Mouse (Mus musculus) forebrain, embryonic 15.5 days (tissue): ENCODE measurements around the gene H2afy. TPM values are rescaled to one million over a fixed set of nuclear protein-coding genes. Genes with fewer than 3 reads are reported as not detected.
"Not testable (repeated sequence)": the region's sequence is repeated elsewhere in the genome, so short reads cannot be mapped to it uniquely, and the experiment has no call there.

ENCODE experiments used
- ATAC-seq: fragments of 200-750 bp; cut with Nextera tagmentation; replicated peaks from 2 replicates; pipeline ENCODE4 v1.8.0; 2017; ENCODE audit warnings: mild to moderate bottlenecking, moderate TSS enrichment, moderate library complexity
- H3K27ac ChIP-seq: fragments of 300-500 bp; sonication (generic); replicated peaks from 2 replicates; pipeline ENCODE4 v1.5.1; 2015; ENCODE audit warnings: mild to moderate bottlenecking, inconsistent platforms
- H3K27me3 ChIP-seq: fragments of 300-500 bp; sonication (generic); 2 replicates; pipeline ENCODE4 v1.6.1; 2015; ENCODE audit warnings: inconsistent platforms
- H3K36me3 ChIP-seq: fragments of 300-500 bp; sonication (generic); 2 replicates; pipeline ENCODE4 v1.6.1; 2015; ENCODE audit warnings: mild to moderate bottlenecking, inconsistent platforms
- H3K4me1 ChIP-seq: fragments of 300-500 bp; sonication (generic); 2 replicates; pipeline ENCODE4 v1.6.1; 2015; ENCODE audit warnings: inconsistent platforms
- H3K4me2 ChIP-seq: fragments of 300-500 bp; sonication (generic); replicated peaks from 2 replicates; pipeline ENCODE4 v1.6.1; 2015; ENCODE audit warnings: mild to moderate bottlenecking, inconsistent platforms
- H3K4me3 ChIP-seq: fragments of 300-500 bp; sonication (generic); 2 replicates; pipeline ENCODE4 v1.5.1; 2015; ENCODE audit warnings: mild to moderate bottlenecking, inconsistent platforms
- H3K9ac ChIP-seq: fragments of 300-500 bp; sonication (generic); replicated peaks from 2 replicates; pipeline ENCODE4 v1.6.1; 2015; ENCODE audit warnings: mild to moderate bottlenecking, inconsistent platforms
- H3K9me3 ChIP-seq: fragments of 300-500 bp; sonication (generic); 2 replicates; pipeline ENCODE4 v1.6.1; 2016; ENCODE audit warnings: inconsistent platforms
- WGBS: fragments of 180-500 bp; shearing (Covaris S2); methylation state at CpG from one replicate; pipeline ENCODE4 v1.1.7; 2015; ENCODE audit warnings: mixed read lengths; 5-methylcytosine and 5-hydroxymethylcytosine counted together
- polyA plus RNA-seq: library from polyadenylated mRNA; unstranded; fragments of >200 nt; fragmentation: Nextera tagmentation; extraction: Ambion mirVana; gene quantifications from 2 replicates; pipeline ENCODE4 v1.2.1, GENCODE M21; 2015

H2afy gene
- polyA plus RNA-seq, 1 experiment from 2014 or later: 424 TPM

GRCm38 (mm10) chr13:56055720-56056119 is 80.4 kb downstream of the H2afy start:
- H3K36me3 ChIP-seq: no peaks in the 10 kb centered on the region
- 88% methylated on average over 5 of the region's 5 CpGs for WGBS
- ATAC-seq: no peak
- no peak overlapping the region for H3K4me2 ChIP-seq
- H3K4me1 ChIP-seq: peaks cover 16% of the 10 kb centered on the region
- no peak overlapping the region for H3K4me3 ChIP-seq
- H3K9me3 ChIP-seq: no peaks in the 10 kb centered on the region
- no peak overlapping the region for H3K27ac ChIP-seq
- H3K9ac ChIP-seq: no peak overlapping the region
- H3K27me3 ChIP-seq: no peaks in the 10 kb centered on the region

GRCm38 (mm10) chr13:56054089-56054488 is 82.1 kb downstream of the H2afy start:
- Histone ChIP-seq H3K9ac (no peak overlapping the region), H3K4me2 (no peak overlapping the region), H3K4me3 (no peak overlapping the region), H3K4me1 (peaks cover 18% of the 10 kb centered on the region), H3K27ac (no peak overlapping the region; the same call in 1 of the 2 replicates), H3K36me3 (no peaks in the 10 kb centered on the region), H3K9me3 (no peaks in the 10 kb centered on the region), H3K27me3 (no peaks in the 10 kb centered on the region)
- 50% methylated on average over 6 of the region's 6 CpGs for WGBS
- ATAC-seq: no peak

GRCm38 (mm10) chr13:56052781-56053180 is 83.4 kb downstream of the H2afy start:
- H3K27ac ChIP-seq: no peak overlapping the region
- peaks cover 15% of the 10 kb centered on the region for H3K4me1 ChIP-seq
- H3K4me2 ChIP-seq: no peak overlapping the region
- no peaks in the 10 kb centered on the region for H3K27me3 ChIP-seq
- H3K9ac ChIP-seq: no peak overlapping the region
- WGBS: 5% methylated on average over 10 of the region's 10 CpGs
- no peaks in the 10 kb centered on the region for H3K9me3 ChIP-seq
- no peaks in the 10 kb centered on the region for H3K36me3 ChIP-seq
- H3K4me3 ChIP-seq: no peak overlapping the region
- ATAC-seq: no peak

- Histone ChIP-seq H3K9me3 (no peaks in the 10 kb centered on the region), H3K36me3 (no peaks in the 10 kb centered on the region), H3K9ac (no peak overlapping the region), H3K4me2 (no peak overlapping the region), H3K4me1 (peaks cover 12% of the 10 kb centered on the region; the same call in 1 of the 2 replicates), H3K4me3 (no peak overlapping the region), H3K27me3 (no peaks in the 10 kb centered on the region), H3K27ac (no peak overlapping the region)
- no peak for ATAC-seq
- 34% methylated on average over 6 of the region's 6 CpGs for WGBS
Measured at GRCm38 (mm10) chr13:56050246-56050645, 85.9 kb downstream of the H2afy start.

GRCm38 (mm10) chr13:56042221-56042620 is 93.9 kb downstream of the H2afy start:
- no peaks in the 10 kb centered on the region for H3K36me3 ChIP-seq
- H3K9ac ChIP-seq: no peak overlapping the region
- H3K27ac ChIP-seq: no peak overlapping the region
- no peak overlapping the region for H3K4me3 ChIP-seq
- no peaks in the 10 kb centered on the region for H3K27me3 ChIP-seq
- H3K4me2 ChIP-seq: no peak overlapping the region
- no peak for ATAC-seq
- H3K4me1 ChIP-seq: no peaks in the 10 kb centered on the region
- H3K9me3 ChIP-seq: no peaks in the 10 kb centered on the region
- 90% methylated on average over 3 of the region's 3 CpGs for WGBS

GRCm38 (mm10) chr13:56040621-56041020 is 95.5 kb downstream of the H2afy start:
- Histone ChIP-seq H3K27ac (no peak overlapping the region), H3K4me3 (no peak overlapping the region), H3K4me2 (no peak overlapping the region), H3K9ac (no peak overlapping the region), H3K27me3 (no peaks in the 10 kb centered on the region), H3K9me3 (no peaks in the 10 kb centered on the region), H3K36me3 (no peaks in the 10 kb centered on the region), H3K4me1 (no peaks in the 10 kb centered on the region)
- 54% methylated on average over 3 of the region's 3 CpGs for WGBS
- no peak for ATAC-seq

GRCm38 (mm10) chr13:56039610-56040371 is 96.4 kb downstream of the H2afy start:
- ATAC-seq: no peak
- Histone ChIP-seq H3K36me3 (no peaks in the 10 kb centered on the region), H3K4me1 (no peaks in the 10 kb centered on the region), H3K27ac (no peak overlapping the region), H3K27me3 (no peaks in the 10 kb centered on the region), H3K4me2 (no peak overlapping the region), H3K4me3 (no peak overlapping the region), H3K9me3 (no peaks in the 10 kb centered on the region), H3K9ac (no peak overlapping the region)
- WGBS: 85% methylated on average over 10 of the region's 10 CpGs

- Histone ChIP-seq H3K9me3 (no peaks in the 10 kb centered on the region), H3K27me3 (no peaks in the 10 kb centered on the region), H3K4me1 (no peaks in the 10 kb centered on the region), H3K36me3 (no peaks in the 10 kb centered on the region), H3K4me2 (no peak overlapping the region), H3K4me3 (no peak overlapping the region), H3K27ac (no peak overlapping the region), H3K9ac (no peak overlapping the region)
- no peak for ATAC-seq
- whole genome bisulfite sequencing: 80% methylated on average over 4 of the region's 4 CpGs
Measured at GRCm38 (mm10) chr13:56029006-56029405, 107.2 kb downstream of the H2afy start.

GRCm38 (mm10) chr13:56027996-56028395 is 108.2 kb downstream of the H2afy start:
- not testable (repeated sequence) for H3K36me3 ChIP-seq, H3K4me1 ChIP-seq, ATAC-seq, H3K9me3 ChIP-seq, H3K9ac ChIP-seq, H3K27ac ChIP-seq, H3K27me3 ChIP-seq, H3K4me2 ChIP-seq, H3K4me3 ChIP-seq
- WGBS: 70% methylated on average over 5 of the region's 5 CpGs

GRCm38 (mm10) chr13:56026623-56027022 is 109.5 kb downstream of the H2afy start:
- Histone ChIP-seq H3K4me1 (no peaks in the 10 kb centered on the region), H3K4me2 (no peak overlapping the region), H3K36me3 (no peaks in the 10 kb centered on the region), H3K27me3 (no peaks in the 10 kb centered on the region), H3K27ac (no peak overlapping the region), H3K9ac (no peak overlapping the region), H3K4me3 (no peak overlapping the region), H3K9me3 (no peaks in the 10 kb centered on the region)
- ATAC-seq: no peak
- WGBS: 91% methylated on average over 5 of the region's 5 CpGs

- Histone ChIP-seq H3K9ac (no peak overlapping the region), H3K27me3 (no peaks in the 10 kb centered on the region), H3K4me1 (no peaks in the 10 kb centered on the region), H3K36me3 (no peaks in the 10 kb centered on the region), H3K27ac (no peak overlapping the region), H3K9me3 (no peaks in the 10 kb centered on the region), H3K4me3 (no peak overlapping the region), H3K4me2 (no peak overlapping the region)
- 87% methylated on average over 7 of the region's 7 CpGs for WGBS
- no peak for ATAC-seq
Measured at GRCm38 (mm10) chr13:56026026-56026425, 110.1 kb downstream of the H2afy start.

- H3K9me3 ChIP-seq: no peaks in the 10 kb centered on the region
- WGBS: 84% methylated on average over 14 of the region's 14 CpGs
Measured at GRCm38 (mm10) chr13:56025027-56025410, 111.1 kb downstream of the H2afy start.

More at GRCm38 (mm10) chr13:56025027-56025410, 111.1 kb downstream of the H2afy start:
- H3K4me1 ChIP-seq: no peaks in the 10 kb centered on the region
- no peak overlapping the region for H3K27ac ChIP-seq
- no peaks in the 10 kb centered on the region for H3K36me3 ChIP-seq
- H3K27me3 ChIP-seq: no peaks in the 10 kb centered on the region
- H3K9ac ChIP-seq: no peak overlapping the region
- H3K4me2 ChIP-seq: no peak overlapping the region
- ATAC-seq: no peak
- H3K4me3 ChIP-seq: no peak overlapping the region
